Mouse (Mus musculus) midbrain, embryonic 13.5 days (tissue): ENCODE measurements at regions not wholly inside any gene's neighbourhood (a gene's known extent, or its start where the extent isn't known, plus 50 kb on each side); places are given as distances from the start of the nearest gene placed in this dataset.

Source experiments
- ATAC-seq: fragments of 200-750 bp; cut with Nextera tagmentation; 2 replicates; pipeline ENCODE4 v1.8.0; 2017; ENCODE audit warnings: mild to moderate bottlenecking, moderate TSS enrichment, moderate library complexity
- H3K27ac ChIP-seq: fragments of 300-500 bp; sonication (generic); 2 replicates; pipeline ENCODE4 v1.5.1; 2015; ENCODE audit warnings: inconsistent platforms, mild to moderate bottlenecking, moderate library complexity
- H3K27me3 ChIP-seq: fragments of 300-500 bp; sonication (generic); 2 replicates; pipeline ENCODE4 v1.6.1; 2015; ENCODE audit warnings: mild to moderate bottlenecking, inconsistent platforms
- H3K36me3 ChIP-seq: fragments of 300-500 bp; sonication (generic); 2 replicates; pipeline ENCODE4 v1.6.1; 2015; ENCODE audit warnings: mild to moderate bottlenecking, inconsistent platforms
- H3K4me1 ChIP-seq: fragments of 300-500 bp; sonication (generic); replicated peaks from 2 replicates; pipeline ENCODE4 v1.6.1; 2015; ENCODE audit warnings: inconsistent platforms
- H3K4me2 ChIP-seq: fragments of 300-500 bp; sonication (generic); replicated peaks from 2 replicates; pipeline ENCODE4 v1.6.1; 2015; ENCODE audit warnings: moderate library complexity, mild to moderate bottlenecking, inconsistent platforms
- H3K4me3 ChIP-seq: fragments of 300-500 bp; sonication (generic); replicated peaks from 2 replicates; pipeline ENCODE4 v1.5.1; 2015; ENCODE audit warnings: mild to moderate bottlenecking, inconsistent platforms
- H3K9ac ChIP-seq: fragments of 300-500 bp; sonication (generic); replicated peaks from 2 replicates; pipeline ENCODE4 v1.6.1; 2015; ENCODE audit warnings: mild to moderate bottlenecking, inconsistent platforms
- H3K9me3 ChIP-seq: fragments of 300-500 bp; sonication (generic); 2 replicates; pipeline ENCODE4 v1.6.1; 2016; ENCODE audit warnings: mild to moderate bottlenecking, inconsistent platforms
- WGBS: fragments of 180-500 bp; shearing (Covaris S2); methylation state at CpG from one replicate; pipeline ENCODE4 v1.1.7; 2015; 5-methylcytosine and 5-hydroxymethylcytosine counted together

DNA sequence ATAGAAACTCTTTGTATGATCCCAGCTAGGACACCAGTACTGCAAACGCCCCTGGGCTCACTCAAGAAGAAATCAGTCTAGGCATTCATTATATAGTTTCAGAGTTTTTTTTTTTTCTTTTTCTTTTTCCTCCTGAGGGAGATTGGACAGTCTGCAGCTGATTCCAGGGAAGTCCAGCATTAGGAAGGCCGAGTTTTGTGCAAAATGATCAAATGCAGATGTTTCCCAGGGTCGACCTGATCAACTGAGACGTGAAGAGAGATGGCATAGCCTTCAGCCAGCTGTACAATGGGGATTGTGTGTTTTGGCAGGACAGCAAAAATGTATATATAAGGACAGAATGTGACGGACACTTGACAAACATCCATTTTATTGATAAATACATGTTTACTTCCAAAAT lies 107.7 kb upstream of the Six2 start:
- WGBS, result 57% methylated on average over 5 of the region's 5 CpGs
- Histone ChIP-seq H3K36me3 (no peaks in the 10 kb centered on the region), H3K4me3 (no peak overlapping the region), H3K4me1 (peaks cover 20% of the 10 kb centered on the region), H3K27me3 (peaks cover 78% of the 10 kb centered on the region), H3K9ac (no peak overlapping the region), H3K9me3 (no peaks in the 10 kb centered on the region), H3K27ac (no peak overlapping the region), H3K4me2 (no peak overlapping the region)
- no peak for ATAC-seq

DNA sequence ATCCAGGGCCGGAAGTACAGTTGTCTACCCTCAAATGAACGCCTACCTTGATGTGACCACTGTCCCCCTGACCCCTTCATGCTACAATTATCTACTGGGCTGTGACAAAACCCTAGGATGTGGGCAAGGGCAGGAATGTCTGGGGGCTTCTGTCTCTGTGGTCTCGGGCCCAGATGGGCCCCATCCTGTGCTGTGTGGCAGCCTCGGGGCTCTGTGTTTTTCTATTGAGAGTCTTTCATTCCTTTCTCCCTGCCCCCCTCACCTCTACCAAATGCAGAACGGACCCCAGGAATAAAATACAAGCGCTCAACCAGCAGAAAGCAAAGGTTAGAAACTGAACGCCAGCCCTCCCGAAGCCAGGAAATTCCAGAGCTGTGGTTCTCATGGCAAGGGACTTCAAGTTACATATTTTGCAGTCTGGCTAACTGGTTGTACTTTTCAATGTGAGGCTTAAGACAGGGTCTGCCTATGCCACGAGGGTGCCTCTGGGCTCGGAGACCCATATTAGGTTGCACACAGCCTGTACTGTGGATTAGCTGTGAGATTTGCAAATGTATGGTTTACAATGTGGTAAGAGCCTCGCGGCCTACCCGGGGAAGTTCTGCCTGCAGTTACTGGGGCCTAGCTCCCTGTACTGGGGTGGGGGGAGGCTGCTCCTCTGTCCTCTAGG lies 97.7 kb upstream of the Six2 start:
- WGBS, result 44% methylated on average over 13 of the region's 13 CpGs
- H3K9me3 ChIP-seq, result no peaks in the 10 kb centered on the region; the same call in 1 of the 2 replicates
- ATAC-seq, result no peak

DNA sequence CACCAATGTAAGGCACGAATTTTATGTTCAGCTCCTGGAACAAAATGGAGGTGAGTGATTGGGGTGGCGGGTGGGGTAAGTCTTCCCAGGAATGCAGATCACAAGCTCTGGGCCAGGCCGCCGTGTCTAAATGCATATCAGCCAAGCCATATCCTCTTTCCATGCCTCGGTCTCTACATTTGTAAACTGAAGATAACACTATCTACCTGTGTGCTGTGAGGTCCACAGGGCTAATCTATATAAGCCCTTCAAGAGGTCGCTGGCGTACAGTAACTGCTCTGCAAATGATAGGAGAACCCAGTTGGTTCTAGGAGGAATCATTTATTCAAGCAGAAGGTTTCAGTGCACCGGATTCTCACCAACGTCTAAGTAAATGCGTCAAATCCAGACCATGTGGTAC lies 92.4 kb upstream of the Six2 start:
- Histone ChIP-seq H3K4me3 (no peak overlapping the region), H3K4me1 (peaks cover 9% of the 10 kb centered on the region; the same call in 1 of the 2 replicates), H3K36me3 (no peaks in the 10 kb centered on the region), H3K27ac (no peak overlapping the region), H3K9ac (no peak overlapping the region), H3K9me3 (no peaks in the 10 kb centered on the region; the same call in 1 of the 2 replicates), H3K27me3 (peaks cover 14% of the 10 kb centered on the region; the same call in 1 of the 2 replicates), H3K4me2 (no peak overlapping the region)
- ATAC-seq, result no peak
- 95% methylated on average over 10 of the region's 10 CpGs for WGBS

More for the DNA sequence above, 97.7 kb upstream of the Six2 start:
- H3K27ac ChIP-seq, result no peak overlapping the region
- H3K4me1 ChIP-seq, result no peaks in the 10 kb centered on the region; the same call in 1 of the 2 replicates
- no peaks in the 10 kb centered on the region for H3K36me3 ChIP-seq
- H3K4me3 ChIP-seq, result no peak overlapping the region
- peaks cover 21% of the 10 kb centered on the region for H3K27me3 ChIP-seq
- H3K9ac ChIP-seq, result no peak overlapping the region
- no peak overlapping the region for H3K4me2 ChIP-seq

DNA sequence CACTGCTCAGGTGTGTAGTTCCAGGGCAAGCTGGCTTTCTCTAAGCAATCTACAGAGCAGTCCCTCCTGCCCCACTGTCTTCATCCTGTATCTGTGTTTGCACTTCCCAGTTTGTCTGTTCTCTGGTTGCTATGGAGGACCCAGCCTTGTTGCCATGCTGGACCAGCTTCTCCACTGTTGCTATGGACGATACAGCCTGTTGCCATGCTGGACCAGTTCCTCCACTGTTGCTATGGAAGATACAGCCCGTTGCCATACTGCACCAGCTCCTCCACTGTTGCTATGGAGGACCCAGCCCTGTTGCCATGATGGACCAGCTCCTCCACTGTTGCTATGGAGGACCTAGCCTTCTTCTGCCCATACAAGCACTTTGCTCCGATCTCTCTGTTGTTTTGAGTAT lies 88.8 kb upstream of the Six2 start:
- H3K9me3 ChIP-seq, result no peaks in the 10 kb centered on the region
- H3K4me1 ChIP-seq, result peaks cover 9% of the 10 kb centered on the region; the same call in 1 of the 2 replicates
- WGBS, result 57% methylated on average over 3 of the region's 3 CpGs
- no peak overlapping the region for H3K9ac ChIP-seq
- no peak overlapping the region for H3K4me2 ChIP-seq
- ATAC-seq, result peak; percentile 91
- no peaks in the 10 kb centered on the region for H3K36me3 ChIP-seq
- no peak overlapping the region for H3K4me3 ChIP-seq
- peaks cover 14% of the 10 kb centered on the region; the same call in 1 of the 2 replicates for H3K27me3 ChIP-seq
- no peak overlapping the region for H3K27ac ChIP-seq

DNA sequence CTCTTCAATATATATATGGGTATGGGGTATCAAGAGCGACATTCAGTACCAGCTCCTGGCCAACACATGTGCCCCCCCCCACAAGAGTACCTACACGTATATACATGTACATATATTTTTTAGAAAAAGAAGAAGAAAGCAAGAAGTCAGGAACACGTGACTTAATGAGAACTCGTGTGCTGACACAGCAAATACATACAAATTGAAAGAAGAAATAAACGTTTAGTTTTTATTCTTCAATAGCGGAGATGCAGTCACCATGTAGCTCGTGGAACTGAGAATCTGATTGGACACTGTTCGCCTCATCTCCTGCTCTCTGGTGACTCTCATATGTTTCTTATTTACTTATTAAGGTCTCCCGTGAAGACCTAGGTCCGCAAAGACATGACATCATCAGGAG lies 80.3 kb upstream of the Six2 start:
- 94% methylated on average over 10 of the region's 10 CpGs for WGBS
- no peak overlapping the region for H3K27ac ChIP-seq
- H3K4me3 ChIP-seq, result no peak overlapping the region
- H3K27me3 ChIP-seq, result 0 out of 2 replicates have a peak, but pooled peaks cover 2% of the 10 kb centered on the region
- no peak overlapping the region for H3K9ac ChIP-seq
- no peaks in the 10 kb centered on the region for H3K4me1 ChIP-seq
- no peaks in the 10 kb centered on the region for H3K36me3 ChIP-seq
- no peaks in the 10 kb centered on the region for H3K9me3 ChIP-seq
- no peak overlapping the region for H3K4me2 ChIP-seq
- no peak for ATAC-seq

DNA sequence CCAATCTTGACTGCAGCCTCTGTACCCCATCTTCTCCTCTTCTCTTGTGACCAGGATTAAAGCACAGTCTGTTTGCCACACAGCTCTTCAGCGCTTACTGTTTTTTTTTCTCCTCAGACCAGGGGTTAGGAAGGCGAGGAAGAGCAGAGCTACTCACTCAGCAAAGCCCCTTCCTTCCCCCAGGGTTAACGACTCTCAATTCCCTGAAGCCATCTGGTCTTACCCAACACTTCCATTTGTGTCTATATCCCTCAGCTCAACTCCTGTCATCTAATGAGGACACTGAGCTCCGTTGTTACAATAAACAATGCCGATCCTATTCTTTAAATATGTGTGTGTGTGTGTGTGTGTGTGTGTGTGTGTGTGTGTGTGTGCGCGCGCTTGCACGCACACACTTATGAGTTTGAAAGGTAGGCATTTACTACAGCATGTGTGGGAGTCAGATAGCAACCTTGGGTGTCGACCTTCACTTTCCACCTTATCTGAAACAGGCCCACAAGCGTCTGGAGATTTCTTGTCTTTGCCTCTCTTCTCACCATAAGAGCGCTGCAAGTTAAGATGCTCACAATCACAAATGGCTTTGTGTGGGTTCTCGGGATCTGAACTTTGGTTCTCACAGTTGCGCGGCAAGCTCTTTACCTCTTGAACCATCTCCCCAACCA lies 79.3 kb upstream of the Six2 start:
- no peak overlapping the region for H3K9ac ChIP-seq
- no peak for ATAC-seq
- WGBS, result 82% methylated on average over 15 of the region's 15 CpGs

DNA sequence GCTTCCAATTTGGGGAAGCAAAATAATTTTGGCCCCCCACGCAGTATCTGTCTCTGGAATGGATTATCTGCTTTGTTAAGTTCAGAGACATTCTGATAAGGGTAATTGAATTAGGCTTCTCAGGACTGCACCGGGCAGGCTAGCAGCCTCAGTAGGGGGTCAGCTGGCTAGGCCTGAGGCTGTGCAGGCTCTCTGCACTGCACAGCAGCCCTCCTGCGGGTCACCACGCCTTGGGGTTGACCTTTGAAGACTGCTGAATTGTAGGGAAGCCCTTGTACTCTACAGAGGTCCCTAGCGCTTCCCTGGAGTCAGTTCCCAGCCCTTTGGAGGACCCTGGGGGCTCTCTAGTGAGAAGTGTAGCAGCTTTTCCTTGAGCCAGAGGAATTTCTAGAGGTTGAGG lies 78.5 kb upstream of the Six2 start:
- 0 out of 2 replicates have a peak, but pooled peaks cover 2% of the 10 kb centered on the region for H3K27me3 ChIP-seq
- H3K4me2 ChIP-seq, result no peak overlapping the region
- WGBS, result 11% methylated on average over 5 of the region's 5 CpGs
- no peak overlapping the region for H3K9ac ChIP-seq
- 0 out of 2 replicates have a peak, but pooled peaks cover 5% of the 10 kb centered on the region for H3K9me3 ChIP-seq
- no peak overlapping the region for H3K4me3 ChIP-seq
- ATAC-seq, result no peak
- H3K36me3 ChIP-seq, result no peaks in the 10 kb centered on the region
- no peak overlapping the region for H3K27ac ChIP-seq
- no peaks in the 10 kb centered on the region for H3K4me1 ChIP-seq

More for the DNA sequence above, 79.3 kb upstream of the Six2 start:
- H3K36me3 ChIP-seq, result no peaks in the 10 kb centered on the region
- H3K9me3 ChIP-seq, result 0 out of 2 replicates have a peak, but pooled peaks cover 2% of the 10 kb centered on the region
- no peak overlapping the region for H3K4me2 ChIP-seq
- H3K4me3 ChIP-seq, result no peak overlapping the region
- H3K27ac ChIP-seq, result no peak overlapping the region
- H3K4me1 ChIP-seq, result no peaks in the 10 kb centered on the region
- H3K27me3 ChIP-seq, result 0 out of 2 replicates have a peak, but pooled peaks cover 2% of the 10 kb centered on the region

DNA sequence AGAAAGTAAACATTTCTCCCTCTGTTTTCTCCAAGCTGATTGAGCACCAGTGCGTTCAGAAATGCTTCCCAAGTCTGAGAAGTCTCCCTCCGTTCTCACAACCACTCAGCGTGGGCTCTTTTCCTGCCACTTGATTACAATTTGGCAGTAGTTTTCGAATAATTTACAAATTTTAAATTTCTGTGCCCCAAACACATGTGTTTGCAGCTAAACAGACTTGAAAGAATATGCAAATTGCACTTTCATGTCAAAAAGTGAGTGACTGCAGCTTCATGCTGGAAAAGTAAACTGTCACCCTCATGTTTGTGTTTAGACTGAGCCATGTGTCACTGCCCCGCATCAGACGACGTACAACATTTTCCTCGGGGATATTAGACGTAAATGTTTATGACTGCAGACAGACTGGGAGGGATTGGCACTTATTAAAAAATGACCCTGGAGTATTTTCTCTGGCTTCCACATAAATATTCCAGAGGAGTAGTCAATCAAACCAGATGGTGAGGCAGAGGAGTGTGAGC lies 70.6 kb upstream of the Six2 start:
- ATAC-seq, result no peak
- H3K27me3 ChIP-seq, result no peaks in the 10 kb centered on the region
- no peaks in the 10 kb centered on the region for H3K36me3 ChIP-seq
- no peak overlapping the region for H3K4me2 ChIP-seq
- no peaks in the 10 kb centered on the region for H3K4me1 ChIP-seq
- WGBS, result 74% methylated on average over 9 of the region's 9 CpGs
- H3K4me3 ChIP-seq, result no peak overlapping the region
- 0 out of 2 replicates have a peak, but pooled peaks cover 5% of the 10 kb centered on the region for H3K9me3 ChIP-seq
- no peak overlapping the region for H3K9ac ChIP-seq
- H3K27ac ChIP-seq, result no peak overlapping the region

DNA sequence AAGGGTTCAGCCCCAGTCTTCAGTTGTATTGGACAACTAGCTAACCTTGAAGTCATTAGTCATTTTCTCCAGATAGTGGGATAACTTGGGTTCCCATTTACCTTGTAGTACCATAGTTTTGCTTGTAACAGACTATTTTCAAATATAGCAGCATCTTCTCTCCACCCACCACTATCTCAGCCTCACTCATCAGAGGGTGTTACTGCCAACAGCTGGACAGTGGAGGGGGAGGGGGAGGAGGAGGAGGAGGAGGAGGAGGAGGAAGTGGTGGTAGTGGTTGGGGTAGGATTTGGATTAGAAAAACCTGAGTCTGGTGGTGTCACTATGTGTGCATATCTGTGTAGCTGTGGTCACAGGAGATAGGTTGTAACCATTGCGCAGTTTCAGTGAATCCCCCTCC lies 69.6 kb upstream of the Six2 start:
- Histone ChIP-seq H3K9ac (no peak overlapping the region), H3K4me3 (no peak overlapping the region), H3K36me3 (no peaks in the 10 kb centered on the region), H3K4me2 (no peak overlapping the region), H3K9me3 (0 out of 2 replicates have a peak, but pooled peaks cover 5% of the 10 kb centered on the region), H3K27me3 (peaks cover 3% of the 10 kb centered on the region; the same call in 1 of the 2 replicates), H3K27ac (no peak overlapping the region), H3K4me1 (no peaks in the 10 kb centered on the region)
- no peak for ATAC-seq
- WGBS, result 100% methylated on average over 1 of the region's 1 CpGs

DNA sequence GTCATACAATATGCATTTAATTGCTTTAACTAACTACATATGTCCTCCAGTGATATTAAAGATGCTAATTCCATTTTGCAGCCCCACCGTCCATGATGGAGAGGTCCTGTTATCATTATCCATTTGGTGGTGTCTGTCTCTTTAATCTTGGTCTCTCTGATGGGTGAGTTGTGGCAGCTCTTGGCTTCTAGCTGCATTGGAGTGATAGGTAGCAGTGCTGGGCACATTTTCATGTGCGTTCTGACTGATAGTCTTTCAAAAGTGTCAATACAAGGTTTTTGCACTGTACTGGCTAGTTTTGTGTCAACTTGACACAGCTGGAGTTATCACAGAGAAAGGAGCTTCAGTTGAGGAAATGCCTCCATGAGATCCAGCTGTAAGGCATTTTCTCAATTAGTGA lies 67.5 kb upstream of the Six2 start:
- Histone ChIP-seq H3K36me3 (no peaks in the 10 kb centered on the region), H3K9me3 (no peaks in the 10 kb centered on the region), H3K4me3 (no peak overlapping the region), H3K4me1 (no peaks in the 10 kb centered on the region), H3K4me2 (no peak overlapping the region), H3K9ac (no peak overlapping the region), H3K27me3 (peaks cover 6% of the 10 kb centered on the region), H3K27ac (no peak overlapping the region)
- ATAC-seq, result no peak
- 84% methylated on average over 2 of the region's 2 CpGs for WGBS

DNA sequence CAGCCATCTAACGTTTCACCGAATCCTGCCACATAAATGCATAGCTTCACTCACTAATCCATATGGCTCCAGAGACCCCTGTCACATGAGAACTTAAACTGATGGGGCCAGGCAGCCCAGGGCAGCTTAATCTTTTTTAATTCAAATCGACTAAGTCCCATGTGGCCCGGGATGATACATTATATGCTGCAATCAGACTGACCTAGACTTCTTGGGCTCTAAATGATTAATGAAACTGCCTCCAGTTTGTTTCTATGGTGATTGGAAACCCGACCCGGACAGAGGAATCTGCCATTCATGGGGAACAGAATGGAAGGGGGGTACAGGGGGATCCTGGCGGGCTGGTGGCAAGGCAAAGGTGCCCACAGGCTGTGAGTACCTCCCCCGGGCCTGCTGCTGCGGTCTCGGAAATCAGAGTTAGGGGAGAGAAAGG lies 60.6 kb upstream of the Six2 start:
- Histone ChIP-seq H3K4me2 (peak overlapping the region; percentile 43), H3K4me1 (peaks cover 20% of the 10 kb centered on the region), H3K27ac (no peak overlapping the region; the same call in 1 of the 2 replicates), H3K9me3 (no peaks in the 10 kb centered on the region), H3K9ac (peak overlapping the region; percentile 19; the same call in 1 of the 2 replicates), H3K36me3 (no peaks in the 10 kb centered on the region), H3K4me3 (no peak overlapping the region), H3K27me3 (peaks cover 37% of the 10 kb centered on the region)
- peak; percentile 95 for ATAC-seq
- WGBS, result 5% methylated on average over 10 of the region's 10 CpGs

DNA sequence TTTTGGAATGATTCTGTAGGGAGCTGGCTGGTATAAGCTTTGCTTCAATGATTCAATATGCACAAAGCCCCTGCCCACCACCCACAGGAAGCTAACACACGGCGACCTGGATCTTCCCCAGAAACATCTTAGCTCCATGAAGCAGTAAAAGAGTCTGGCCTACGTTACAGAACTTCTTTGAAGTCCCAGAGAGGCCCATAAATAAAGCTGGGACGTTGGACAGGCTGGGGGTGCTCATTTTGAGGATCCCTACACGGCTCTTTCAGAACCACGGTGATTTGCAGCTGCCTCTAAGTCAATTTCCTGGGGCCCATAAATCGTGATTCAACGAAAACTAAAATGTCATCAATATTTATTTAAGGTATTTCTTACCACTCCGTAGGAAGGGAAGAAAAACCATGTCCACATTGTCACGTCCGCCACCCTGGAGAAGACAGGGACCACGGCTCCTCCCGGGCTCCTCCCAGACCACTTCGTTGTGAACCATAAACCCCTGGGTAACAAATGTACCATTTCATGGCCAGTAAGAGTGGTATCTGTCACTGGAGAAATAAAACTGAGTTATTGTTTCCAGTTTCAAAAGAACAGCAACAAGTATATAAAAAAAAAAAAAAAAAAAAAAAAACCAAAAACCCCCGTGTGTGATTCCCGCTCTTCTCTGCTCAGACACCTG lies 60.0 kb upstream of the Six2 start:
- Histone ChIP-seq H3K27me3 (peaks cover 34% of the 10 kb centered on the region), H3K9me3 (no peaks in the 10 kb centered on the region), H3K4me1 (peaks cover 20% of the 10 kb centered on the region), H3K4me3 (no peak overlapping the region), H3K9ac (no peak overlapping the region), H3K27ac (no peak overlapping the region), H3K4me2 (peak overlapping the region; percentile 43; the same call in 1 of the 2 replicates), H3K36me3 (no peaks in the 10 kb centered on the region)
- ATAC-seq, result no peak
- WGBS, result 62% methylated on average over 16 of the region's 16 CpGs
